Mouse (Mus musculus): ENCODE data around the gene Olfr1079. TPM values are rescaled to one million over a fixed set of nuclear protein-coding genes. Genes with fewer than 3 reads are reported as not detected.
"Not testable (repeated sequence)": the region's sequence is repeated elsewhere in the genome, so short reads cannot be mapped to it uniquely, and the experiment has no call there.

Olfr1079 gene
- not detected in 2 replicates for polyA plus RNA-seq (2012; ENCODE audit: insufficient read depth, low replicate concordance)

DNA sequence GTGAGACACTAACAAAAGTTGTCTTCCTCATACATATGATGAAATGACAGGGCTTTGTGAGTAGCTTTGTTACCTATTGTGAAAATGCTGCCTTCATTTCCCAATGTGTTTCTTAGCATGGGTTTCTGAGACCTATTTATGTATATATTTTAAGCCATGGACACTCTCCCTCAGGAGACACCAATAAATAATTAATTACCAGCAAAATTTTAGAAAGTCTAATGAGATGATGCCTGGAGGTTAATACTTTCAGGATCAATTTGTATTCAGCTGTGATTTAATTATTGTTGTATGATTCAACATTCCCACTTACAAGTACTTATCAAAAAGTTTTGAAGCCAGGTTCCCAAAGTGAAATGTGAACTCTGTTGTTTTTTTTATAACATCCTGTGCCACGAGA lies at the start of gene Olfr1079:
Gene Olfr1079, minus strand, starts transcription at position 101 of the 400 bp plus-strand sequence.
- Histone ChIP-seq H3K27me3 (replicated peaks) (no peaks in the 10 kb centered on the region), H3K4me1 (no peaks in the 10 kb centered on the region), H3K4me3 (replicated peaks) (no peak within 1 kb of the TSS), H3K36me3 (replicated peaks; ENCODE audit: low read length) (no peaks in the 10 kb centered on the region), H3K9me3 (no peaks in the 10 kb centered on the region)
- TF ChIP-seq GATA1 (IDR thresholded peaks at IDR 0.05; ENCODE audit: borderline replicate concordance, low read length) (no peak), FLI1 (IDR thresholded peaks at IDR 0.05; ENCODE audit: low read length) (no peak)

DNA sequence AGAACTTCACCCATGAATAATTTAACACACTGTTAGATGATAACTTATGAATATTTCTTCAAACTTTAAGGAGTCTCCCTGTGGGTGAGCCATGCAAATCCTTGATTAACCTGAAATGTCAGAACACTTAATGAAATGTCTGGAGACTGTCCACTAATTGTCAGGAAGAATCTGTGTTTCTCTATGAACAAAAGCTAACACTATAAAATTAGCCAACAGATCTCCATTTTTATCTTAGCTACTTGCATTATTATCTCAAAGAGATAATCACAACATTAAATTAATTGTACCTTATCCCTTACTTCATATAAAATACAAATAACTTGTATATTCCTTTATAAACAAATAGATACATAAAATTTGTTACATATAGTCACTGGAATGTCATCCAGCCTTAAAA lies 15.9 kb upstream of the Olfr1079 start, which contains the start of gene Olfr1080:
Gene Olfr1080, minus strand, starts transcription at position 101 of the 400 bp plus-strand sequence.
- H3K4me3 ChIP-seq (replicated peaks); H3K27me3 ChIP-seq (replicated peaks); H3K36me3 ChIP-seq (replicated peaks; ENCODE audit: low read length): not testable (repeated sequence)

DNA sequence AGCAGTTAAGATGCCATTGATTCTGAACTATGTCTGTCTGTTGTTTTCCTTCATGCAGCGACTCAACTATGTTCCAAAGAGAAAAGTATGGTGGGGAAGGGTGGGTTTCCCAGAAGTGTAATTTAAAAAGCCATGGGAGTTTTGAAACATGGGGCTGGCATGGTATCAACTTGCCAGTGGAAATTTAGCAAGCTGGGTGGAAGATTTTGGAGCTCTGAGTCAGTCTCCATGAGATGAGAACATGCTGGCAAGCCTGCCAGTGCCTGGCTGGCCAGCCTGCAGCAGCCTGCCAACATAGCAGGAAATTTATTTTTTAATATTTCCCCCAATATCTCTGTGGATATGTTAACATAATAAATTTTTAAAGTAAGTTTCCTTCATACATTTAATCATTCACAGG lies 11.3 kb downstream of the Olfr1079 start:
- TF ChIP-seq GATA1 (IDR thresholded peaks at IDR 0.05; ENCODE audit: borderline replicate concordance, low read length) (no peak), FLI1 (IDR thresholded peaks at IDR 0.05; ENCODE audit: low read length) (no peak)
- H3K27me3 ChIP-seq (replicated peaks): no peaks in the 10 kb centered on the region
- H3K4me3 ChIP-seq (replicated peaks): no peak overlapping the region
- no peaks in the 10 kb centered on the region for H3K36me3 ChIP-seq (replicated peaks; ENCODE audit: low read length)
- H3K9me3 ChIP-seq: peaks cover 10% of the 10 kb centered on the region; the same call in 1 of the 2 replicates
- no peaks in the 10 kb centered on the region for H3K4me1 ChIP-seq

More for the DNA sequence above, 15.9 kb upstream of the Olfr1079 start, which contains the start of gene Olfr1080:
- not testable (repeated sequence) for H3K4me1 ChIP-seq, H3K9me3 ChIP-seq

DNA sequence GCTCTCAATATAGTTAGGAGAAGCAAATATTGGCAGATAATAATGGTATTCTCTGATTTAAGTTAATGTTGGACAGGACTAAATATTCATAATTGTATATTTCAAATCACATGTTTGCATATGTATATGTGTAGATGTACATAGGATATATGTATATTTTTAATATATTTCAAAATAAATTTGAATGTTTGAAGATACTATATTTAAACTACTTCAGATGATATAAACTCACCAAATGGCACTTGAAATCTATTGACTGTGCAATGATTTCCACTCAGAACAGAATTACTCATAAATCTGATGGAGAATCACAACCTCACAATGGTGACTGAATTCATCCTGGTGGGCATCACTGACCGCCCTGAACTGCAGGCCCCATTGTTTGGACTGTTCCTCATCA lies 34.1 kb downstream of the Olfr1079 start, which contains the start of gene Olfr1076:
Gene Olfr1076, plus strand, starts transcription at position 301 of the 400 bp plus-strand sequence.
- H3K9me3 ChIP-seq: no peaks in the 10 kb centered on the region
- no peaks in the 10 kb centered on the region for H3K4me1 ChIP-seq
- TF ChIP-seq FLI1 (IDR thresholded peaks at IDR 0.05; ENCODE audit: low read length) (no peak), GATA1 (IDR thresholded peaks at IDR 0.05; ENCODE audit: borderline replicate concordance, low read length) (no peak)
- H3K36me3 ChIP-seq (replicated peaks; ENCODE audit: low read length): no peaks in the 10 kb centered on the region
- no peak within 1 kb of the TSS for H3K4me3 ChIP-seq (replicated peaks)
- H3K27me3 ChIP-seq (replicated peaks): no peaks in the 10 kb centered on the region

DNA sequence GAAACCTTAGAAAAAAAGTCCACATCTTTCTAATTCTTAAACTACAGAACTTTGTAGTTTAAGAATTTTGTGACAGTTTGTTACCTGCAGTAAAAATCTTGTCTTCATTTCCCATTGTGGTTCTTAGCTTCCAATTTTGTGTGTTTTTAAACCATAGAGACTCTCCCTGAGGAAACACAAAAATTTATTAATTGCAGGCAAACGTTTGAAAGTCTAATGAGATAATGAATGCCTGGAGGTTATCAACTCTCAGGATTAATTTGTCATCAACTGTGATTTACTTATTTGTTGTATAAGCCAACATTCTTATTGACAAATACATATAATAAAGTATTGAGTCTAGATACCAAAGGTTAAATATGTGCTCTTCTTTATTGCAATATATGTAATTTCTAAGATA lies 55.0 kb downstream of the Olfr1079 start, which contains the start of gene Olfr228:
Gene Olfr228, minus strand, starts transcription at position 101 of the 400 bp plus-strand sequence.
- no peaks in the 10 kb centered on the region for H3K27me3 ChIP-seq (replicated peaks)
- no peak for TF ChIP-seq GATA1 (IDR thresholded peaks at IDR 0.05; ENCODE audit: borderline replicate concordance, low read length)
- TF ChIP-seq FLI1 (IDR thresholded peaks at IDR 0.05; ENCODE audit: low read length): no peak
- H3K4me1 ChIP-seq: no peaks in the 10 kb centered on the region
- H3K9me3 ChIP-seq: no peaks in the 10 kb centered on the region
- H3K4me3 ChIP-seq (replicated peaks): no peak within 1 kb of the TSS
- no peaks in the 10 kb centered on the region for H3K36me3 ChIP-seq (replicated peaks; ENCODE audit: low read length)

Other genes starting within 250 kb of the Olfr1079 start
- not detected in 2 replicates for gene Olfr1053, start 227.2 kb downstream of the Olfr1079 start, polyA plus RNA-seq (2012; ENCODE audit: insufficient read depth, low replicate concordance)
- not detected in 2 replicates for gene Olfr1054, start 207.0 kb downstream of the Olfr1079 start, polyA plus RNA-seq (2012; ENCODE audit: insufficient read depth, low replicate concordance)
- gene Olfr1055, start 192.2 kb downstream of the Olfr1079 start, polyA plus RNA-seq (2012; ENCODE audit: insufficient read depth, low replicate concordance): not detected in 2 replicates
- gene Olfr1056, start 180.0 kb downstream of the Olfr1079 start, polyA plus RNA-seq (2012; ENCODE audit: insufficient read depth, low replicate concordance): not detected in 2 replicates
- gene Olfr1057, start 164.1 kb downstream of the Olfr1079 start, polyA plus RNA-seq (2012; ENCODE audit: insufficient read depth, low replicate concordance): not detected in 2 replicates
- gene Olfr1058, start 153.9 kb downstream of the Olfr1079 start, polyA plus RNA-seq (2012; ENCODE audit: insufficient read depth, low replicate concordance): not detected in 2 replicates
- gene Olfr1061, start 128.4 kb downstream of the Olfr1079 start, polyA plus RNA-seq (2012; ENCODE audit: insufficient read depth, low replicate concordance): not detected in 2 replicates
- gene Olfr1062, start 115.7 kb downstream of the Olfr1079 start, polyA plus RNA-seq (2012; ENCODE audit: insufficient read depth, low replicate concordance): not detected in 2 replicates
- not detected in 2 replicates for gene Olfr1065, start 91.9 kb downstream of the Olfr1079 start, polyA plus RNA-seq (2012; ENCODE audit: insufficient read depth, low replicate concordance)
- gene Olfr1066, start 86.2 kb downstream of the Olfr1079 start, polyA plus RNA-seq (2012; ENCODE audit: insufficient read depth, low replicate concordance): not detected in 2 replicates
- not detected in 2 replicates for gene Olfr228, start 55.1 kb downstream of the Olfr1079 start, polyA plus RNA-seq (2012; ENCODE audit: insufficient read depth, low replicate concordance)
- not detected in 2 replicates for gene Olfr1076, start 34.0 kb downstream of the Olfr1079 start, polyA plus RNA-seq (2012; ENCODE audit: insufficient read depth, low replicate concordance)
- gene Olfr1080, start 15.8 kb upstream of the Olfr1079 start, polyA plus RNA-seq (2012; ENCODE audit: insufficient read depth, low replicate concordance): not detected in 2 replicates
- not detected in 2 replicates for gene Olfr1082, start 56.5 kb upstream of the Olfr1079 start, polyA plus RNA-seq (2012; ENCODE audit: insufficient read depth, low replicate concordance)
- gene Olfr1084, start 97.2 kb upstream of the Olfr1079 start, polyA plus RNA-seq (2012; ENCODE audit: insufficient read depth, low replicate concordance): not detected in 2 replicates
- gene Olfr1085, start 119.5 kb upstream of the Olfr1079 start, polyA plus RNA-seq (2012; ENCODE audit: insufficient read depth, low replicate concordance): not detected in 2 replicates
- gene Olfr1086, start 137.6 kb upstream of the Olfr1079 start, polyA plus RNA-seq (2012; ENCODE audit: insufficient read depth, low replicate concordance): not detected in 2 replicates
- not detected in 2 replicates for gene Olfr1087, start 155.9 kb upstream of the Olfr1079 start, polyA plus RNA-seq (2012; ENCODE audit: insufficient read depth, low replicate concordance)
- not detected in 2 replicates for gene Olfr1089, start 191.2 kb upstream of the Olfr1079 start, polyA plus RNA-seq (2012; ENCODE audit: insufficient read depth, low replicate concordance)
- not detected in 2 replicates for gene Olfr1090, start 216.5 kb upstream of the Olfr1079 start, polyA plus RNA-seq (2012; ENCODE audit: insufficient read depth, low replicate concordance)
- 0.12 TPM in 1 of 2 replicates, not detected in the other for gene Olfr1093, start 240.0 kb upstream of the Olfr1079 start, polyA plus RNA-seq (2012; ENCODE audit: insufficient read depth, low replicate concordance)